Mouse (Mus musculus): Measurements from ENCODE around the gene Acad9. TPM values are rescaled to one million over a fixed set of nuclear protein-coding genes. Genes with fewer than 3 reads are reported as not detected.
A peak's percentile ranks its signal among the peaks of the same experiment; 100 is the strongest.
"Not testable (repeated sequence)": the region's sequence is repeated elsewhere in the genome, so short reads cannot be mapped to it uniquely, and the experiment has no call there.

Gene Acad9
- total RNA-seq, 1 experiment from 2014 or later, result 42.4 TPM

DNA sequence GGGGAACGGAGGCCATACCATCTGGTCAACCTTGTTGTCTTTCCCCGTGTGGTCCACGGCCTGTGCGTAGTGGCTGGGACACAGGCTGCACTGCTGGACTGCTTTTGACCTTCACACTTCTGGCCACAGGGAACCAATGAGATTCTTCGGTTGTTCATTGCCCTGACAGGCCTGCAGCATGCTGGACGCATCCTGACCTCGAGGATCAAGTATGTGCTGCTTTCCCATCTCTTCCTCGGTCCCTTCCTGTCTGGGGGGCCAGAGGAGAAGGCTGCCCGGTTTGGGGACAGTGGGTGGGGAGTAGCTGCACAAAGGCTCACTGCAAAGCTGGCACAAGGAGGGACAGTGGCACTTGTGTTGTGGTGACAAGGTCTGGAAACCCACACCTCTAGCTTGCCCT lies 21.8 kb downstream of the Acad9 start:
- DNase-seq, result no peak

- DNase-seq, result no peak
Measured at GRCm38 (mm10) chr3:36095371-36095770, 29.6 kb downstream of the Acad9 start.

DNA sequence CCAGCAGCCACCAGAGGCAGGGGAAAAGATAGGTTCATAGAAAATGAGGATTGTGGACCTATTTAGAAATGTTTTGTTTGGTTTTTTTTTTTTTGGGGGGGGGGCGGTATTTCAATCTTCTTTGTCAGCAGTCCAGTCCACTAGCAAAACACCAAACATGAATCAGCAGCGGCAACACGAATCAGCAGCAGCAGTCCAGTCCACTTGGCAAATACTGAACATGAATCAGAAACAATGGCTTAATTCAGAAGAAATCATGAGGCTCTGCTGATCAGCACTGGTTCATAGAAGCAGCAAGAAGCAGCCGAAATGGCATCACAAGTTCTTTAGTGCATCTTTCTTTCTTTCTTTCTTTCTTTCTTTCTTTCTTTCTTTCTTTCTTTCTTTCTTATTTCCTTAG lies 50.3 kb downstream of the Acad9 start:
- DNase-seq, result no peak

- DNase-seq, result no peak
Measured at GRCm38 (mm10) chr3:36119684-36120548, 54.1 kb downstream of the Acad9 start.

- not testable (repeated sequence) for DNase-seq
Measured at GRCm38 (mm10) chr3:36126176-36126575, 60.4 kb downstream of the Acad9 start.

DNA sequence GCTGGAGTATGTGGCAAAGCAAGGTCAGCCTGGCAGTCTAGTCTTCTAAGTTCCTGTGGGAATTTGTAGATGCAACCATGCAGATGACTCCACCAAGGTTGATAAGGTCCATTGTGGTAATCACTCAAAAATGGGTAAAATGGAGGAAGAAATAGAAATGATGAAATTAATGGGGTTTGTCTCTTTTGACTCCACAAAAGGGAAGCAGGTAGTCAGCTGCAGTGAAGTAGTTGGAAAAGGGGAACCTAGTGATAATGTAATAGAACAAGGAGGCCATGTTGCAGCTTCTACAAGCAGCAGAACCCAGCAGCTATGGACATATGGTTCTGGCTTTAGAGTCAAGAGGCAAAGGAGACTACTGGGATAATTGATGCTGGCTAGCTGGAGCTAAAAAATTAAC lies 70.4 kb downstream of the Acad9 start:
- DNase-seq, result no peak

DNA sequence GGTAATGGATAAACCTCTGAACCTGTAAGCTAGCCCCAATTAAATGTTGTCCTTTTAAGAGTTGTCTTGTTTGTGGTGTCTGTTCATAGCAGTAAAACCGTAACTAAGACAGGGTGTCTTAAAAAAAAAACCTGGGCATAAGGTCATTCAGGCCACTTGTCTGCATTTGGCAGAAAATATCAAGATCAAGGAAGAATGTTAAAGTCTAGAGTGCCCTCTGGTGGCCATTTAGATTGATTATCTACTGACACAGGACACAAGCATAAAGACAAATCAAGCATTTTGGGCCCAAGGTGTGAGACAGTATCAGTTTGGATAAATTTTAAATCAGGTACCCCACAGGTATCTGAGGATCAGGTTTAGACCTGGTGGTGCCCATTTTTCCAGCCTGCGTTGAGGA lies 71.8 kb downstream of the Acad9 start:
- peak; percentile 12 for DNase-seq

GRCm38 (mm10) chr3:36138171-36138660 lies 72.4 kb downstream of the Acad9 start:
- no peak for DNase-seq

DNA sequence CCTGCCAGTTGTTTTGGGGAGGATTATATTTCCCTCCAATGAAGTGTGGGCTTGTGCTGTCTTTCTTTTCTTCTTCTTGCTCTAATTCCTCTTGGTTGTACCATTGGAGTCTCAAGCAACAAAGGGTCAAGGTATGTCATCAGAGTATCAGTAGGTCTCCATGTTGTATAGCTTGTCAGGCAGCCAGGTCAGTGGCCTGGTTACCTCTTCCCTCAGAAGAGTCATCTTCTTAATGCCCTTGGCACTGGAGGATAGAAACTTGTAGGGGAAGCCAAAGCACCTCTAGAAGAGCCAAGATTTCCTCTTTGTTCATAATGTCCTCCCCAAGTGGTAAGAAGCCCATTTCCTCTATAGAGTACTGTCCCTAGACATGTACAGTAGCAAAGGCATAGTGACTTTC lies 73.2 kb downstream of the Acad9 start:
- DNase-seq, result no peak

Other genes starting within 250 kb of the Acad9 start
- gene Dcun1d1, start 128.5 kb upstream of the Acad9 start, total RNA-seq (2021), result 57.7 and 60.2 TPM in 2 replicates
- gene Mccc1, start 65.3 kb upstream of the Acad9 start, total RNA-seq (2021), result 89.4 and 90.7 TPM in 2 replicates
- gene Ccdc144b, start 12.4 kb upstream of the Acad9 start, total RNA-seq (2021), result 0.15 TPM in 1 of 2 replicates, not detected in the other
- gene D3Ertd254e, start 85.0 kb downstream of the Acad9 start, total RNA-seq (2021), result 5.9 and 7.1 TPM in 2 replicates
- not detected in 2 replicates for gene Qrfpr, start 156.3 kb downstream of the Acad9 start, total RNA-seq (2021)

All from adrenal gland, postnatal 14 days (tissue).